Mouse (Mus musculus) intestine, embryonic 15.5 days (tissue): ENCODE data around the gene Ctdsp2. TPM values are rescaled to one million over a fixed set of nuclear protein-coding genes. Genes with fewer than 3 reads are reported as not detected.
A peak's percentile ranks its signal among the peaks of the same experiment; 100 is the strongest.

Experiments
- ATAC-seq: fragments of 200-750 bp; cut with Nextera tagmentation; 2 replicates; pipeline ENCODE4 v1.8.0; 2017; ENCODE audit warnings: moderate TSS enrichment, moderate library complexity
- H3K27ac ChIP-seq: fragments of 300-500 bp; sonication (generic); 2 replicates; pipeline ENCODE4 v1.5.1; 2015; ENCODE audit warnings: mild to moderate bottlenecking, inconsistent platforms
- H3K27me3 ChIP-seq: fragments of 300-500 bp; sonication (generic); replicated peaks from 2 replicates; pipeline ENCODE4 v1.6.1; 2015; ENCODE audit warnings: inconsistent platforms
- H3K36me3 ChIP-seq: fragments of 300-500 bp; sonication (generic); 2 replicates; pipeline ENCODE4 v1.6.1; 2015; ENCODE audit warnings: inconsistent platforms
- H3K4me1 ChIP-seq: fragments of 300-500 bp; sonication (generic); replicated peaks from 2 replicates; pipeline ENCODE4 v1.6.1; 2015; ENCODE audit warnings: inconsistent platforms
- H3K4me2 ChIP-seq: fragments of 300-500 bp; sonication (generic); replicated peaks from 2 replicates; pipeline ENCODE4 v1.6.1; 2015; ENCODE audit warnings: mild to moderate bottlenecking, inconsistent platforms
- H3K4me3 ChIP-seq: fragments of 300-500 bp; sonication (generic); replicated peaks from 2 replicates; pipeline ENCODE4 v1.5.1; 2015; ENCODE audit warnings: inconsistent platforms
- H3K9ac ChIP-seq: fragments of 300-500 bp; sonication (generic); 2 replicates; pipeline ENCODE4 v1.6.1; 2015; ENCODE audit warnings: inconsistent platforms
- H3K9me3 ChIP-seq: fragments of 300-500 bp; sonication (generic); 2 replicates; pipeline ENCODE4 v1.6.1; 2016; ENCODE audit warnings: inconsistent platforms
- WGBS: fragments of 180-500 bp; shearing (Covaris S2); methylation state at CpG from one replicate; pipeline ENCODE4 v1.1.7; 2015; 5-methylcytosine and 5-hydroxymethylcytosine counted together
- microRNA counts: library from miRNA; unstranded; fragments of <30 nt; microRNA quantifications from one replicate; lab custom pipeline; 2016
- polyA plus RNA-seq: library from polyadenylated mRNA; unstranded; fragments of >200 nt; fragmentation: Nextera tagmentation; extraction: Ambion mirVana; gene quantifications from 2 replicates; pipeline ENCODE4 v1.2.1, GENCODE M21; 2015

Gene Ctdsp2
- polyA plus RNA-seq, 1 experiment from 2014 or later, result 53.6 TPM

DNA sequence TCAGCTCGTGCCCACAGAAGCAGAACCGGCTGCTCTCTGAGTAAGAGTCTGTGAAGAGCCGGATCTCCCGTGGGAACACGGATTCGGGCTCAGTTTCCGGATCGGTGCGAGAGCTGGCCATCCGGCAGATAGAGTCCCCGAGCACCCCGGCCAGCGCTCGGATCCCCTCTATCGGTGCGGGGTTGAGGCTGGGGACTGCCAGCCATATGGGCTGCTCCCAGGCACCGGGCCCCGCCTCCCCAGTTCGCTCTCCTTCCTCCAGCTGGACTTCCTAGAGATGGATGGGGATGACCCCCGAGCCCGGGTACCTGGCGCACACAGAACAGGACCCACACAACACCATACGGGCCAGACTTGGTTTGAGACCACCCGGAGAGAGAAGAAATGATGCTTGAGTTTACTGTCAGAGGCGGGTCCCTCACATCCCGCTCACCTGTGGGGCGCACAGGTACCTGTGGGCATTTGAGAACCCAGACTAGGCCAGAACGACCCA is 62.8 kb downstream of the Ctdsp2 start, which contains the start of the genes Mettl1 and Eef1akmt3:
Mettl1 (plus strand) TSS at position 141 of the 493 bp plus-strand sequence.
Eef1akmt3 (minus strand) TSS at position 240 of the 493 bp plus-strand sequence.
- 1% methylated on average over 28 of the region's 28 CpGs for WGBS

GRCm38 (mm10) chr10:127041774-127042338 is 63.3 kb downstream of the Ctdsp2 start:
- Histone ChIP-seq H3K36me3 (0 out of 2 replicates have a peak, but pooled peaks cover 2% of the 10 kb centered on the region), H3K27ac (peak overlapping the region; percentile 71), H3K27me3 (0 out of 2 replicates have a peak, but pooled peaks cover 3% of the 10 kb centered on the region), H3K9me3 (no peaks in the 10 kb centered on the region), H3K4me3 (peak overlapping the region; percentile 85), H3K9ac (peak overlapping the region; percentile 69), H3K4me2 (peak overlapping the region; percentile 97), H3K4me1 (peaks cover 11% of the 10 kb centered on the region)
- peak; percentile 92 for ATAC-seq
- WGBS, result under 1% methylated on average over 38 of the region's 44 CpGs

More for the DNA sequence above, 62.8 kb downstream of the Ctdsp2 start, which contains the start of the genes Mettl1 and Eef1akmt3:
- H3K9ac ChIP-seq, result peak within 1 kb of the TSS; percentile 69
- H3K4me3 ChIP-seq, result peak within 1 kb of the TSS; percentile 85
- H3K27me3 ChIP-seq, result 0 out of 2 replicates have a peak, but pooled peaks cover 3% of the 10 kb centered on the region
- peak within 1 kb of the TSS; percentile 97 for H3K4me2 ChIP-seq
- peak; percentile 78 for ATAC-seq
- 0 out of 2 replicates have a peak, but pooled peaks cover 2% of the 10 kb centered on the region for H3K36me3 ChIP-seq
- no peaks in the 10 kb centered on the region for H3K9me3 ChIP-seq
- H3K4me1 ChIP-seq, result peaks cover 11% of the 10 kb centered on the region
- H3K27ac ChIP-seq, result peak within 1 kb of the TSS; percentile 71

GRCm38 (mm10) chr10:127042468-127043115 is 64.1 kb downstream of the Ctdsp2 start:
- H3K4me2 ChIP-seq, result peak overlapping the region; percentile 97
- peaks cover 6% of the 10 kb centered on the region for H3K27me3 ChIP-seq
- H3K4me1 ChIP-seq, result peaks cover 11% of the 10 kb centered on the region
- 0 out of 2 replicates have a peak, but pooled peaks cover 2% of the 10 kb centered on the region for H3K36me3 ChIP-seq
- peak overlapping the region; percentile 85 for H3K4me3 ChIP-seq
- peak overlapping the region; percentile 71 for H3K27ac ChIP-seq
- peak overlapping the region; percentile 69 for H3K9ac ChIP-seq
- ATAC-seq, result peak; percentile 10
- WGBS, result 16% methylated on average over 5 of the region's 5 CpGs
- no peaks in the 10 kb centered on the region for H3K9me3 ChIP-seq

DNA sequence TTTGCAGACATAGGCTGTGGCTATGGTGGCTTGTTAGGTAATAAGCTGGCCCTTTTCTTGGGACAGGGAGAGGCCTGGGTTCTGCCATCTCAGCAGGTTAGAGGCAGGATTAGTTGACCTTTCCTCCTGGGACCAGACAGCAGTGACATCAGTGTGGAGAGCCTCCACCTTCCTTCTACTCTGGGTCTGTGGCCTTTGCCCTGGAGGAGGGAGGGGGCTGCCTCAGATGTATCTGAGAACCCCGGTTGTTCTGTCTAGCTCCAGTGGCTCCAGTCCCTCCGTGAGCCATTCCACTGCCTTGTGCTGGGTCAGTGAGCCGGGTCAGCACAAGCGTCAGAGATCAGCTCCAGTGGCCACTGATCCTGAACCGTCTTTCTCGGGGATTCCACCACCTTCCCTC is 64.7 kb downstream of the Ctdsp2 start:
- Histone ChIP-seq H3K9me3 (no peaks in the 10 kb centered on the region), H3K27ac (no peak overlapping the region), H3K4me1 (peaks cover 11% of the 10 kb centered on the region), H3K4me3 (no peak overlapping the region), H3K9ac (no peak overlapping the region), H3K36me3 (0 out of 2 replicates have a peak, but pooled peaks cover 2% of the 10 kb centered on the region), H3K27me3 (peaks cover 12% of the 10 kb centered on the region), H3K4me2 (0 out of 2 replicates have a peak overlapping the region, but pooled peaks have one; percentile 97)
- 91% methylated on average over 6 of the region's 6 CpGs for whole genome bisulfite sequencing
- ATAC-seq, result no peak

DNA sequence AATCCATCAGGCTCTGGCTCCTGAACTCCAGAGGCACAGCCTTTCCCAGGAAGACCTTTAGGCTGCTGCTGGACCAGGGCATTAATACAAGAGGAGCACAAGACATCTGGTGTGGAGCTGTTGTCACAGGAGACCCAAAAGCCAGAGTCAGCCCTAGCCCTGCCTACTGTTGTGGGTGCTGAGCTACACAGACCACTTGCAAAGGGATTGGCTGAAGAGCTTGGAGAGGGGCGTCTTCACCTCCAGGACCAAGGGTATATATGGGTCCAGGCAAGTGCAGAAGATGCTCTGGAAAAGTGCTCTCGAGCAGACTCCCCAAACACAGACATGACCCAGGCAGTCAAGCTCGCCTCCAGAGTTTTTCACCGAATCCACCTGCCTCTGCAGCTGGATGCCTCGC is 69.4 kb downstream of the Ctdsp2 start, which contains the start of gene Cyp27b1:
Cyp27b1 (plus strand) TSS at position 297 of the 400 bp plus-strand sequence.
- H3K27me3 ChIP-seq, result peaks cover 42% of the 10 kb centered on the region
- H3K27ac ChIP-seq, result no peak within 1 kb of the TSS
- H3K4me2 ChIP-seq, result peak within 1 kb of the TSS; percentile 66
- no peak within 1 kb of the TSS for H3K9ac ChIP-seq
- peak within 1 kb of the TSS; percentile 26 for H3K4me3 ChIP-seq
- ATAC-seq, result no peak
- H3K36me3 ChIP-seq, result 0 out of 2 replicates have a peak, but pooled peaks cover 2% of the 10 kb centered on the region
- peaks cover 17% of the 10 kb centered on the region for H3K4me1 ChIP-seq
- WGBS, result 31% methylated on average over 5 of the region's 5 CpGs
- H3K9me3 ChIP-seq, result no peaks in the 10 kb centered on the region

GRCm38 (mm10) chr10:127048608-127049394 is 70.3 kb downstream of the Ctdsp2 start:
- ATAC-seq, result no peak
- WGBS, result 5% methylated on average over 35 of the region's 35 CpGs
- H3K27ac ChIP-seq, result no peak overlapping the region
- no peaks in the 10 kb centered on the region for H3K9me3 ChIP-seq
- no peak overlapping the region for H3K9ac ChIP-seq
- peak overlapping the region; percentile 66 for H3K4me2 ChIP-seq
- peak overlapping the region; percentile 26 for H3K4me3 ChIP-seq
- peaks cover 17% of the 10 kb centered on the region for H3K4me1 ChIP-seq
- 0 out of 2 replicates have a peak, but pooled peaks cover 2% of the 10 kb centered on the region for H3K36me3 ChIP-seq
- peaks cover 42% of the 10 kb centered on the region for H3K27me3 ChIP-seq

MicroRNAs encoded within 50 kb of the gene (microRNA counts, 519-probe panel; counts per million panel counts)
- microRNA mmu-miR-26a (lab: Ali Mortazavi, UCI), result 2,554 counts per million, percentile 67 among the panel's probes with 10 or more counts
- microRNA mmu-miR-546 (lab: Ali Mortazavi, UCI), result 97.1 counts per million, percentile 29 among the panel's probes with 10 or more counts

Other genes with a start within 250 kb of the Ctdsp2 start
- 17.0 and 17.2 TPM in 2 replicates for gene Atp23, start 77.4 kb upstream of the Ctdsp2 start, polyA plus RNA-seq
- 0.10 and 0.21 TPM in 2 replicates for gene Avil, start 22.0 kb downstream of the Ctdsp2 start, polyA plus RNA-seq
- 91.8 and 99.3 TPM in 2 replicates for gene Tsfm, start 52.1 kb downstream of the Ctdsp2 start, polyA plus RNA-seq
- 48.9 and 55.1 TPM in 2 replicates for gene Mettl1, start 62.7 kb downstream of the Ctdsp2 start, polyA plus RNA-seq
- 0.40 and 0.69 TPM in 2 replicates for gene Eef1akmt3, start 62.8 kb downstream of the Ctdsp2 start, polyA plus RNA-seq
- 0.05 and 0.11 TPM in 2 replicates for gene Cyp27b1, start 69.5 kb downstream of the Ctdsp2 start, polyA plus RNA-seq
- 0.74 and 0.91 TPM in 2 replicates for gene March9, start 81.5 kb downstream of the Ctdsp2 start, polyA plus RNA-seq
- 1,579 and 1,616 TPM in 2 replicates for gene Cdk4, start 84.8 kb downstream of the Ctdsp2 start, polyA plus RNA-seq
- 167 and 181 TPM in 2 replicates for gene Tspan31, start 91.5 kb downstream of the Ctdsp2 start, polyA plus RNA-seq
- gene Agap2, start 96.6 kb downstream of the Ctdsp2 start, polyA plus RNA-seq, result 0.16 and 0.43 TPM in 2 replicates
- gene Os9, start 142.4 kb downstream of the Ctdsp2 start, polyA plus RNA-seq, result 93.0 and 104 TPM in 2 replicates
- 52.5 and 55.2 TPM in 2 replicates for gene B4galnt1, start 186.5 kb downstream of the Ctdsp2 start, polyA plus RNA-seq
- 0.98 and 1.1 TPM in 2 replicates for gene Slc26a10, start 201.9 kb downstream of the Ctdsp2 start, polyA plus RNA-seq
- 46.8 and 50.4 TPM in 2 replicates for gene Arhgef25, start 211.4 kb downstream of the Ctdsp2 start, polyA plus RNA-seq
- 70.6 and 75.4 TPM in 2 replicates for gene Dtx3, start 217.0 kb downstream of the Ctdsp2 start, polyA plus RNA-seq
- gene Pip4k2c, start 232.9 kb downstream of the Ctdsp2 start, polyA plus RNA-seq, result 33.7 and 35.0 TPM in 2 replicates